Mouse (Mus musculus) heart, adult 2 months (tissue): ENCODE measurements around the gene Scamp4.

Experiments
- CTCF ChIP-seq: fragments of 200-600 bp; IDR thresholded peaks from 2 replicates; pipeline ENCODE4 v1.8.1; 2022; ENCODE audit warnings: antibody characterized with exemption, mild to moderate bottlenecking, moderate library complexity
- EP300 ChIP-seq: fragments of 200-500 bp; IDR thresholded peaks from 2 replicates; pipeline ENCODE4 v1.6.1; 2011; ENCODE audit warnings: low read depth, low read length, control low read depth; ENCODE audit not compliant: insufficient read depth
- POLR2A ChIP-seq: fragments of 200-500 bp; IDR thresholded peaks from 2 replicates; pipeline ENCODE4 v1.6.1; 2011; ENCODE audit warnings: mild to moderate bottlenecking, low read depth, low read length, control low read depth; ENCODE audit not compliant: insufficient read depth

GRCm38 (mm10) chr10:80614351-80614750, 11.7 kb downstream of the Scamp4 start:
- no peak for TF ChIP-seq CTCF
- no peak for TF ChIP-seq POLR2A
- TF ChIP-seq EP300: no peak
